Mouse (Mus musculus) retina, embryonic 14.5 days (tissue): ENCODE measurements around the gene Mrtfa.

Experiments
- DNase-seq: peaks from one replicate; pipeline ENCODE4 v3.0.0-alpha.2; 2015; ENCODE audit warnings: low spot score

The Mrtfa gene

DNA sequence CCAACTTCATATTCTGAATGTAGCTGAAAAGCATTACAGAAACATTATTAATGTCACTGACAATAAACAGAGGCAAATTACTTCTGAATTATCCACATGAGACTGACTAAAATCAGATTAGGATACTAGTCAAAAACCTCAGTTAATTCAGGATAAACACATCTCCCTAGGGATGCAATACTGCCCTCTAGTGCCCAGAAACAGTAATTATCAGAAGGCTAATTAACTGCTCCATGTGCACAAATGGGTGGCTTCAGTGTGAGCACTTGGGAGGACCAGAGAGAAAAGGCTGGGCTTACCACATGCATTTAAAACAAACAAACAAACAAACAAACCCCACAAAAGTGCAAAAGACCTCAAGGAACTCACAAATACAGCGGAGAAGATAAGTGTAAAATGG, 126.4 kb downstream of the Mrtfa start:
- peak; percentile 81 for DNase-seq

DNA sequence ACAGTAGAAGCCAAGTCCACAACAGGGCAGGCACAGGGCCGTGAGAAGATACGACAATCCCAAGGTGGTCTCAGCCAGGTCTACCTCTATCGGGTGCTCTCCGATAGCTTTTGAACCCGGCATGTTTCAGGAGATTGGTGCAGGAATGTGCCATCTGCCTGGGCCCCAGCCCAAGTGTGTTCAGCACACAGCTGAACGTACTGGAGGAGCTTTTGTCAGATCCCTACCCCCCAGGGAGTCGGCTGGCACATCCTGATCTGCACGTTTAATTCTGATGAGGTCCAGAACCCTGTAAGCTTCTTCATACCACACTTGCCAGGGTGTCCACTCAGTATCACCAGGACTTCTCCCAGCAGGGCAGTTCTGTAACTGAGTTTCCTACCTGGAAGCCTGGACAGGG, 127.9 kb downstream of the Mrtfa start:
- no peak for DNase-seq

DNA sequence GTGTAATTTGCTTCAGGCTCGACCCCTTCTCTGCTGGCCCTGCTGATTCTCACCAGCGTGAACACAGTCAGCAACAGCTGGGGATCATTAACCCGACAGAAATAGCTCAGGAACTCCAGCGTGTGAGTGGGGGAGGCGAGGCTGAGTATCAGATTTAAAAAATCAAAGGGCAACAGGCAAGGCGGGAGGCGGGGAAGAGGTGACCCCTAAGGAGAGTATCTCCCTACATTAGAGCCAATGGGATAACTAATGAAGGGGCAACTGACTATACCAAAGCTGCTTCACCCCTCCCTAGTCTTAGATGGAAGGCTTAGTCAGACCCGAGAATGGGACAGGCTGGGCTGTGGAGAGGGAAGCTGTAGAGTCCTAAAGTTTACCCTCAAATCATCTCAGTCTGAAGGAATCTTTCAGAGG, 128.4 kb downstream of the Mrtfa start:
- peak; percentile 47 for DNase-seq

DNA sequence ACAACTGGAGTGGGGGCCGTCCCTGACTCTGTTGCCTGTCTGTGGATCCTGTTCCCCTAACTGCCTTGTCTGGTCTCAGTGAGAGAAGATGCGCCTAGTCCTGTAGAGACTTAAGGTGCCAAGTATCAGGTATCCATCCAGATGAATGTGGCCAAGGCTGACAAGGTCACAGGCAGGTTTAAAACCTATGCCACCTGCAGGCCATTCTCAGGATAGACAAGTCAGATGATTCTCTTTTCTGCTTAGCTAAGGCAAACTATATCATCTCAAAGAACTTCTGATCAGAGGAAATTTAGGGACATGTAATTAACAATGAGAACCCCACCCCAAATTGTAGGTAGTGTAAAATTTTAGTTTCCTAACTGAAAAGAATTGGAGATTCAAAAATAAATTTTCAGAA, 129.6 kb downstream of the Mrtfa start:
- DNase-seq, result no peak

DNA sequence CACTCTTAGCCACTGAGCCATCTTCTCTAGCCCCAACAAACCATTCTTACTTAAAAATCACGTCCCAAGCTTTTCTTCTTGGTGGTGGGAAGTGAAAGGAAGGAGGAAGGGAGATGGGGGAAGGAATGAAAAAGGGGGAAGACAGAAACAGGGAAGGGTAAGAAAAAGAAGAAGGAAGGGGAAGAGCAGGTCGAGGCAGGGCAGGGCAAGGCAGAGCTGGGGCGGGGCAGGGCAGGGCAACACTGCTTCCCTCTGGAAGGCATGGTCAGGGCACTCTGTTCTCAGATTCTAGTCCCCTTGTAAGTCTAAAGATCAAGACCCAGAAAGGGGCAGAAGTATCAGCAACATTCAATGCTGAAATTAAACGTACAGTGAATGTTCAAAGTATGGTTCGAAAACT, 132.8 kb downstream of the Mrtfa start:
- DNase-seq, result no peak

DNA sequence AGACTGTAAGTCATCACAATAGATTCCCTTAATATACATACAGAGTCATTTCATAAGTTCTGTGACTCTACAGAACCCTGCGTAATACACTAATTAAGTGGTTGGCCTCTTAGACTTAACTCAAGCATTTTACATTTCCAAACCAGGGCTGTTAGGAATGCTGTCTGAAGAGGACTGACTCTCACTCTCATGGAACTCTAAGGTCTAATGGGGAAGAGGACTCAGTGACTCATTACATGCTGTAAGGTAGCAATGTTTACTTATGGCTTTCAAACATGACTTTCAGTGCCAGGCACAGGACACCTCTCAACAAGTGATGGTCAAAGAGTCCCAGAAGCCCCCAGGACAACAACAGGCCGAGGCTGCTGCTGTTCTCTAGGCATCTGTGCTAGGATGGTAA, 135.1 kb downstream of the Mrtfa start:
- DNase-seq, result no peak

DNA sequence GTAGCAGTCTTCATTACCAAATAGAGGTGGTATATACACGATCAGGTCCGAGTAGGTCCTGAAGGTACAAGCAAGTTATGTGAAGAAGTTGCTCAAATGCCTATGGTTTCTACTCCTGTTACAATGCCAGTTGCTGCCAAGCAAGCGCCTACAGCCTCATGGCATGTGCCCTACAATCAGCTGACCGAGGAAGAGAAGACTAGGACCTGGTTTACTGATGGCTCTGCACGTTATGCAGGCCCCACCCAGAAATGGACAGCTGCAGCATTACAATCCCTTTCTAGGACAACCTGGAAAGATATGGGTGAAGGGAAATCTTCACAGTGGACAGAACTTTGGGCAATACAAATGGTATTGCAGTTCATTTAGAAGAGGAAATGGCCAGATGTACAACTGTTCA, 138.1 kb downstream of the Mrtfa start:
- DNase-seq, result no peak

DNA sequence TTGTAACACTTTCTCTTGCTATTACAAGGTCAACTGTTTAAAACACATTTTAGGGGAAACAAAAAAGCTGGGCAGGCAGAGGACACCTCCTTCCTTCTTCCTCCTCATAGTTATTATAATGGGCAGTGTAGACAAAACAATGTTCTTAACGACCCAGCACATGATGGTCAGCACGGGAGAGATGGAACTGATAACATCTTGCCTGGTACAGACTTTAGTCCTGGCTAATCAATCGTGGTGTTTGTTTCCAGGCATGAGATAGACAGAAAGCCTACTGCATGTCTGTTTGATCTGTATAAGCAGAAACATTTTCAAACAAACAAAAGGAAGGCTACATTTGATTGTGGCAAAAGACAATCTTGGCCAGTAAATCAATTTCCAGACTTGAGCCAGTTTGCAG, 140.1 kb downstream of the Mrtfa start:
- DNase-seq, result no peak

DNA sequence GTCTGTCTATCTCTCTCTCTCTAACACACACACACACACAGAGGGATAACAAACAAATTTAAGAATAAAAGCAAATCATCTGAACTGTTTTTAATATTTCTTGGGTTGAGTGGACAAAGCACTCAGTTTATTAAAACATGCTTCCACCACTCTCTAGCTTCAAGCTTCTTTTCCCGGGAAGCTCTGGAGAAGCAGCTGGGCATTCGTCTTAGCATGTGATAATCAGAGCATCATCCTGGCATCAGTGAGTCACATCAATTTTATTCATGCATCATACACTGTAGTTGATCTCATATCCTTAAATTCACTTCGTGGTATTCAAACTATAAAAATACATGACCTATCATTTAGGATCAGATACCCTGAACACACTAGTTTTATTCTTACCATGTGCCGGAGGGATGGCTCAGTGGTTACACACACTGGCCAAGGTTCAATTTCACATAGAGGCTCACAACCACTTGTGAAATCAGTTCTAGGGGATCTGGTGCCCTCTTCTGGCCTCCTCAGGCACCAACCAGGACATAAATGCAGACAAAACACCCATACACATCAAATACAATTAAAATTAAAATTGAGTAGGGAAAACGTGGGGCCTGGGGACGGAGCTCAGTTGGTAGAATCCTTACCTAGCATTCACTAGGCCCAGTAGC, 141.0 kb downstream of the Mrtfa start:
- peak; percentile 48 for DNase-seq

DNA sequence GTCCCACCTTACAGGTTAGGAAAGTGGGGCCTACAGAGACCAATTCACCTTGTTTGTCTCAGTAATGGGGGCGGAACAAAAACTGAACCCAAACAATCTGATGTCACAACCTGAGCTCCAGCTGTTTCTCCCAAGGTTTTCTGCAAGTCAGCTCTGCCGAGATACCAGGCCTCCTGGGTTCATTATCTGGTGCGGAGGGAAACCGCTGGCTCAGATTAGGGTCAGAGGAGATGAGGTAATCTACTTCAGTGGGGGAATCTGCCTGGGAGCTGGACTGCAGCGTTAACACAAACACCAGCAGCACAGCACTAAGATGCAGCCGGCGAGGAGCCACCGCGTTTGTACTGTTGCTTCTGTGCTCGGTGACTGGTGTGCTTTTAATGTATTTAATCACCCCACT, 143.1 kb downstream of the Mrtfa start:
- DNase-seq, result no peak

DNA sequence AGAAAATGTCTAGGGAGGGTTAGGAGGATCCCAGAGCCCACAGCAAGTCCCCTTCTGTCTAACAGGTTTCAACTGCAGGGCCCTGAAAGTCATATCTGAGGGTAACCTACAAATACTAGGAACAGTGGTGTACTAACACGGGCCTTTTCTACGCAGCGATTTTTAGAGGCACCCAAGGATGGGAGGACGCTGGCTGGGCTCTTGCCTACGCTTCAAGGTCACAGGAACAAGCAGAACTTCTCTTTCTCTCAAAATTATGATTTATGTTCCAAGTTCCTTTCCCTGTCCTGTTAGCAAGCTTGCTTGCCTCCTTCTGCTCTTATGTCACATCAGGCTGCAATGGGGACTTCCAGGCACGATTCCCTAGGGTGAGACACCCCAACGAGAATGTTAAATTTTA, 144.5 kb downstream of the Mrtfa start:
- DNase-seq, result no peak

DNA sequence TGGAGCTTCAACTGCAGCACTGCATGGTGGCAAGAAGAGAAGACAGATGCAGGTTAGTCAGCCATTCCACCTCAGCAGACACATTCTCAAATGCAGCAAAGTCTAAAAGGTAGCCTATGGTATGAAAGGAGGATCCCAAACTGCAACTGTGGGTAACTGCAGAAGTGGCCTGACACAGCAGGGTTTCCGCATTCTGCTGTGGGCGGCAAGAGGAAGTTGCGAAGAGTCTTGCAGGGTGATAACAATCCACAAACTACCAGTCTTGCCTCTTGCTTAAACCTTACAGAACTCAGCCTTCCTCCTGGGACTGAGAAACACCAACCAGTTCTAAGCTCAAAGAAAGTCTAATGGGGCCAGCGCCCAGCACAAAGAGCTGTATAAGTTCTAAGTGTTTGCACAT, 145.2 kb downstream of the Mrtfa start:
- no peak for DNase-seq

DNA sequence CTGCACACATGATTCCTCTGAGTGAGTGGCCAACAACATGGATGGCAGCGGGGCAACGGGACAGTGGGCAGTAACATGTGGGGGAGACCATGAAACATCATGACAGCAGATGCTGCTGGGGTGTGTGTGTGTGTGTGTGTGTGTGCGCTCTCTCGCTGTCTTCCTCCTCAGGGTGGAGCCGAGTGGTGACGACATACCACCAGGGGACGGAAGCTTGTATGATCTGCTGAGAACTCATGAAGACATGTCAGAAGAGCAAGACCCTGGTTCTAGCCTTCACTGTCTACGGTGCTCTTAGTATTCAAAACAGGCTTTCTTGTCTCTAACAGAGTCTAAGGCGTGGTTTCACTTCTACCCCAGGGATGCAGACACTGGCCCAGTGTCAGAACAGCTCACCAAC, 146.1 kb downstream of the Mrtfa start:
- no peak for DNase-seq

DNA sequence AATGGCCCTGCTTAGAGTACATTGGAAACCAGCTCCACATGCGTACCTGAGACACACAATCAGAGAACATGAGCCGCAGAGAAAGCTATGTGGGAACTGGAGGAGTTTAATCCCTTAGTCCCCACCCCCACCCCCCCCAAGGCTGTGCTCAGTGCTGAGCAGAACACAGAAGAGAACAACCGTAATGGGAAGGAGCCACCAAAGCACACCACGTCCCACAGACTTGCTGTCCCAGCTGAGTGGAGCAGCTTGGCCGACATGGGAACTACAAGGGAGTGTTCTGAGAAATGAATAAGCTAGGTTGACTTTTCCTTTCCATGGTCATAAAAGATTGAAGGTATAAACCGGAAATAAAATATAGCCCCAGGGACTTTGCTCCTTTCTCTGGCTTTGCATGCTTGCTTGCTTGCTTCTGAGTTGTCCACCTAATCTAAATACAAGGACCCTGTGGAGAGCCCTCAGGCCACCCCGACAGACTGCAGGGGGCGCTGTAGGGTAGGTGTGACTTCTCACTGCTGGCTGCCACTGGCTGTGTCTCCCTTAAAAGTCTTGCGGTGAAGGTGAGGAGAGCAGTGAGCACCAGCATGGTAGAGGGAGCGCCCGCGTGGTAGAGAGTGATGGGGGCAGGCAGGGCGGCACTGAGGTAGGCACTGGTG, 148.2 kb downstream of the Mrtfa start:
- peak; percentile 57 for DNase-seq

DNA sequence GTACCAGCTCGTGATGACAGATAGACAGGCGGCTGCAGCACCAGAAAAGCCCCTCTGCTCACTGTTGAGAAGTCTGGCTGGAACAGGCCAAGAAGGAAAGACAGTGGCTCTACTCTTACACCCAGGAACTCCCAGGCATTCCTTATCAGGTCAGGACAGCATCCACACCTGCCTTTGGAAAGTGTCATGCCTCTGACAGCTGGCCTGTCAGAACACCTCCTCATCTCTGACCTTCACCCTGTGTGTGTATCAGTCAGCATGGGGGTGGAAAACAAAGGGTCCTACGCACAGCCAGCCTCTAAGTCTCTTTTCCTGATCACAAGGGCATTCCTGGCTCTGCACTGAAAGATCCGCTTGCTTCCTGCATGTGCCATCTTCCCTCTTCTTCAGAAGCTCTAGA, 148.8 kb downstream of the Mrtfa start:
- no peak for DNase-seq

DNA sequence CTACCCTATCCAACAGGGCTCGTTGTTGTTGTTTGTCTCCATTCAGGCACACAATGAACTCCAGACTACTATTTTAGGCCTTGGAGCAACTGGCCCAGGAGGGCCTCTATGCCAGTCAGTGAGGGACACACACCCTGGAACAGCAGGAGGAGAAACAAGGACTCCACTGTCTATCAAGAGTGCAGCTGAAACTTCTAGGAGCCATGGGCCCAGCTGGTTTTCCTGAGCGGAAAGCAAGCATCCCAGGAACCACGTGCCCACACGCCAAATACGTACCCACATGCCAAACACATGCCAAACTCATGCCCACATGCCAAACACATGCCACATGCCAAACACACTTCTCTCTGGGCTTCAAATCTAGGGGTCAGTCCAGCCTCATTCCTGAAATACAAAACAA, 152.1 kb downstream of the Mrtfa start:
- no peak for DNase-seq

DNA sequence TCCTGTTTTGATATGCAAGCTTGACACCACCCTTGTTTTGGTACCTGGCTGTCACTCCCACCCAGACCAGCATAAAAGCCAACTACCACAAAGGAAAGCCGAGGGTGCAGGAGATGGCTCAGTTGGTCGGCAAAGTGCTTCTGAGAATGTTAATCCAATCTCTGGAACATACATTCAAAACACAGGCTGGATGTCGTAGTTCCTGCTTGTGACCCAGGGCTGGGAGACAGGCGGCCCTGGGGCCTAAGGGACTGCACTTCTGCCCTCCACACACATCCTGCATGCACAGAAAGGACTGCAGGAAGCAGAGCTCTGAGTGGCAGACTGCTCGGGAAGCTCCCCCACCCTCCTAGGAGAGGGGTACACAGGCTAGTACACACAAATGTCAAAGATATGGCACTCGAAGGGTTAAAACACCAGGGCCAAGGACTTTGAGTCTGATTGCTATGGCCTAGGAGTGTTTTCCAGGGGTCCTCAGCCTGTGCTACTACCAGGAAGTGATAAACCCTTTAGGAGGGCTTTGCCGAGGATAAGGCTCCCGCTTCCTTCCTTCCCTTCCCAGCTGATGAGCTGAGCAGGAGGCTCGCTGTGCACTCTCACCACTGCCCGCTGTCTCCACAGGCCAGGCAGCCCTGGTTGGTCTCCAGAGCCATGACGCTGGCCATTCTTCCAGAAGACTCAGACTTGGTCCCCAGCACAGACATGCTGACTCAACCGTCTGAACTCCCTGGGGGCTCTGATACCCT, 155.0 kb downstream of the Mrtfa start:
- DNase-seq, result no peak

DNA sequence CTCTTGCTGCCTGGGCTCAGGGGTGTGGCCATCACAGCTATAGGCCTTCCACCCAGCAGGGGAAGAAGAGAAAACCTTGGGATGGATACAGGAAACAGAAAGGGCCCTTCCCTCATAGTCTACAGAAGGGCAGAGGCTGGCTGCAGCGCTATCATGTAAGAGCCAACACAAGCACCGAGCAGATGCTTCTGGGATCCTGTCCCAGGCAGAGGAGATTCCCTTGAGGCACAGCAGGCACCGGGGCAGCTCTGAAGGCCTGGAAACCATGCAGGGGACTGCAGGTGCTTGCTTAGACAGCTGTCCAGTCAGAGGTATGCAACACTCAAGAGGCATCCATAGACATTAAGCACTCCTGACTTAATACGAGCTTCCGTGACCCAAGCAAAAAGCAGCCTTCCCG, 156.4 kb downstream of the Mrtfa start:
- no peak for DNase-seq

DNA sequence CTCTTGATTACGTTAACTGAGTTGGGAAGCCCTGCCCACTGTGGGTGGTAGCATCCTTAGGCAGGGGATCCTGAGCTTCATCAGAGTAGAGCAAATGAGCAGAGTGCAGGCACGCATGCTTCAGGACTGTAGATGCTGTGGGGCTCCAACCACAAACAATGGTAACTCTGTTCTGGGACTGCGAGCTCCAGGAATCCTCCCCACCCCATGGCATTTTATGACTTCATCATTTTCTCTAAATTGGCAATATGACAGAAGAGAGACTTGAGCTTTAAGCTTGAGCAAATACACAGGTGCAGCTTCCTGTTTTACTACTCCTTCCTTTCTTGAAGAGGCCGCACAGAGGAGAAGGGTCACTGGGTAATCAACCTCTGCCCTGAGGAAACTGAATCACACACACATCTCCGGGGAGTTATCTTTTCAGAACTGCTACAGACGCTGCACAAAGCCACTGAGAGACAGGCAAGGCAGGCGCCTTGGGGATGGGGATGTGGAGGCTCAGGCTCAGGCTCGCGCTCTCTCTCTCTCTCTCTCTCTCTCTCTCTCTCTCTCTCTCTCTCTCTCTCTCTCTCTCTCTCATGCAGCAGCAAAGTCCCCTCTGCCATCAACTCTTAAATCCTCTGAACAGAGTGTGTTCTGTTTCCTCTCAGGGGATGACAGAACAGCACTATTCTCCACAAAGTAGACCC, 157.5 kb downstream of the Mrtfa start:
- DNase-seq, result no peak

DNA sequence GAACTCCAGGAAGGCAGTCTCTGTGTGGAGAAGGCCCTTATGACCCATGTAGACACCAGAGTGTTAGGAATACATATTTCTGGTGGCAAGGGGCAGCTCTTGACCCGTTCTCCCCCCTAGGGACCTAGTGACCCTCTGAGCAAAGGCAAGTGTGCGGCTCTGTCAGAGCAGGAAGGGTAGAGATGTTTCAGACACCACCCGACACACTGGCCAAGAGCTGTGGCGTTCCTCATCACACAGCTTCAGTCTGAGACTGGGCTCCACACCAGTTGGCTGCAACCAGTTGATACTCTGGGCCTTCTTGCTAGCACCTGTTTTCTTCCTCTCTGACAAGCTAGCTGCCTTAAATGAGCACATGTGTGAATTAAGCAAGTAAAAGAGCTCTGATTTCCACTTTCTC, 158.9 kb downstream of the Mrtfa start:
- no peak for DNase-seq

DNA sequence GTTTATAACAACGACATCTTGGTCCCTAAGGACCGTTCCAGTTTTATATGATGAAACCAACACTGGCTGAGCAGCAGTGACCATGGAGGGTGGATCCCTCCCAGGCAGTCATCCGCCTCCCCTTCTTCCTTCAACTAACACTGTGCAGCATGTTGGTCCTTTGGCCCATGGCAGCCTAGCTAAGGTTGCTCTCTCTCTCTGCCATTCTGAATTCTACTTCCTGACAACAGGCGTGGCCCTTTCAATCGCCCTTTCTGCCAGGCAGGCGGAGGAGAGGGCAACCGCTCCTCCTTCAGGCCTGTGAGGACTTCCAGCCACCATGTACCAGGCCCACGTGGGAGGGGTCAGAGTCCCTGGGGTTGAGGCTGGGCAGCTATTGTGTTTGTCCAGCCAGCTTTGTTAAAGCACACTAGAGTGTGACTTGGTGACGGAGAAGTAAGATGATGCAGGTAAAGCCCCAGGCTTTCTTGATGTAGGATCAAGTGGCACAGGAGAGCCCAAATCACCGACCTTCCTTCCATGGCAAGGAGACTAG, 159.6 kb downstream of the Mrtfa start:
- DNase-seq, result no peak

DNA sequence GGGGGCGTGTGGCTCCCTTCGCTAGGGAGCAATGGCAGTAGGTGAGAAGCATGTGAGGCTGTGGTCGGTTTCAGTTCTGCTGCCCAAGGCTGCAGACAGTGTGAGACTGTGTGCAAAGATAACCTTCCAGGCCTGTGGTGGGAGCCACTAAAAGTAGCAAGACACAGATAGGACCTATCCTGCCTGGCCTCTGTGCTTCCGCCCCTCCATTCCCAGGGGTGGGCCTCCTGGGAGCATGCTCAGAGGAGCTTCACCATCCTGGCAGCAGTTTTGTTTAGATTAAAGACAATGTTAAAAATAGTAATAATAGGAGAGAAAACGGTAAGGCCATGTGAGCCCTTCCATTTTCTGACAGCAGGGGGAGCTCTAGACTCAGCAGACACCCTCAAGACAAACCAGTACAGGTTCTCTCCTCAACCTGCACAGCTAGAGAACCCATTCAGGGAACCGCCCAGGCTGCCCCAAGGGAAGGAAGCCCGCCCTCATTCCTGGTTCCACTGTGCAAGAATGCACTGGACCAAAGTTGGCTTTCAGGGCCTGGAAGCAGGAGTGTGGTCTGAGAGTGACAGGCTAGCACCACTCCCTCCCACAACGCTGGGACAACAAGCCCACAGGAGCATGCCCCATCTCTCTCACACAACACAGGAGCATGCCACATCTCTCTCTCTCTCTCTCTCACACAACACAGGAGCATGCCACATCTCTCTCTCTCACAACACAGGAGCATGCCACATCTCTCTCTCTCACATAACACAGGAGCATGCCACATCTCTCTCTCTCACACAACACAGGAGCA, 163.0 kb downstream of the Mrtfa start:
- DNase-seq, result peak; percentile 85
